Mouse (Mus musculus) hindbrain, postnatal 0 days (tissue): ENCODE results near the gene Actl11. TPM values are rescaled to one million over a fixed set of nuclear protein-coding genes. Genes with fewer than 3 reads are reported as not detected.

ENCODE experiments used
- ATAC-seq: fragments of 200-750 bp; cut with Nextera tagmentation; 2 replicates; pipeline ENCODE4 v1.8.0; 2017; ENCODE audit warnings: mild to moderate bottlenecking, moderate TSS enrichment, moderate library complexity
- DNase-seq: peaks from one replicate; pipeline ENCODE4 v3.0.0-alpha.2; 2015; ENCODE audit warnings: low spot score
- H3K27ac ChIP-seq: fragments of 300-500 bp; sonication (generic); 2 replicates; pipeline ENCODE4 v1.5.1; 2014; ENCODE audit warnings: mild to moderate bottlenecking
- H3K27me3 ChIP-seq: fragments of 300-500 bp; sonication (generic); 2 replicates; pipeline ENCODE4 v1.6.1; 2014; ENCODE audit warnings: low read length, mixed read lengths; ENCODE audit not compliant: insufficient read depth
- H3K36me3 ChIP-seq: fragments of 300-500 bp; sonication (generic); 2 replicates; pipeline ENCODE4 v1.6.1; 2014; ENCODE audit warnings: low read length, mixed read lengths; ENCODE audit not compliant: insufficient read depth
- H3K4me1 ChIP-seq: fragments of 300-500 bp; sonication (generic); 2 replicates; pipeline ENCODE4 v1.6.1; 2014; ENCODE audit warnings: antibody characterized with exemption, low read length, mixed read lengths; ENCODE audit not compliant: insufficient read depth
- H3K4me2 ChIP-seq: fragments of 300-500 bp; sonication (generic); 2 replicates; pipeline ENCODE4 v1.6.1; 2014; ENCODE audit warnings: low read depth, mild to moderate bottlenecking, low read length, moderate library complexity, mixed read lengths
- H3K4me3 ChIP-seq: fragments of 300-500 bp; sonication (generic); 2 replicates; pipeline ENCODE4 v1.5.1; 2014; ENCODE audit warnings: low read length
- H3K9ac ChIP-seq: fragments of 300-500 bp; sonication (generic); replicated peaks from 2 replicates; pipeline ENCODE4 v1.6.1; 2014; ENCODE audit warnings: mild to moderate bottlenecking, low read length, moderate library complexity, mixed read lengths
- H3K9me3 ChIP-seq: fragments of 300-500 bp; sonication (generic); 2 replicates; pipeline ENCODE4 v1.6.1; 2016; ENCODE audit warnings: low read length, mixed read lengths
- CTCF ChIP-seq: IDR thresholded peaks from 2 replicates; pipeline ENCODE4 v1.5.1; 2016; ENCODE audit warnings: antibody characterized with exemption, control low read depth, low read depth
- WGBS: fragments of 180-500 bp; shearing (Covaris S2); extraction: QIAGEN DNeasy Blood & Tissue Kit; methylation state at CpG from one replicate; pipeline ENCODE4 v1.1.7; 2014; 5-methylcytosine and 5-hydroxymethylcytosine counted together
- polyA plus RNA-seq: library from polyadenylated mRNA; unstranded; fragments of >200 nt; fragmentation: Nextera tagmentation; extraction: Ambion mirVana; gene quantifications from 2 replicates; pipeline ENCODE4 v1.2.1, GENCODE M21; 2015
- total RNA-seq: library from RNA; depleted of rRNA; stranded (reverse); fragments of >200 nt; gene quantifications from 2 replicates; pipeline ENCODE4 v1.2.3, GENCODE M21; 2014; rRNA removed

The Actl11 gene
- total RNA-seq (not detected in 2 replicates), polyA plus RNA-seq (not detected in 2 replicates)

DNA sequence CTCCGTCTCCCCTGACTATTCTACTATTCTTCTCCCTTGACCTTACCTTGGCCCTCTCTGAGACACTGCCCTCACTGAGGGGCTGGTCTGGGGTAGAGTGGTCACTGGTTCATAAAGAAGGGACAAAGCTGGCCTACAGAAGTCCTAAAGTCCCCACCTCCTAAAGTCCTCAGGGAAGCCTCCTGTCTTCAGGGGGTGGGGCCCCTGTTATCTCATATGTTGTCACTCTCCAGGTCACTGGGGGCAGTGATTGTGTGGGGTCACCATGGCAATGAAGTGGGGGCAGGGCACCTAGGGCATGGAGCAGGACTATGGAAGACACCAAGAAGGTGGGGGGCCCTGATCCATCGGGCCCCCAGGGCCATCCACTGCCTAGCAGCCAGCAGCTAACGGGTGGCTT, at the start of gene Actl11:
Gene Actl11 (plus strand): TSS at position 301 of the 400 bp plus-strand sequence.
- Histone ChIP-seq H3K27ac (no peak within 1 kb of the TSS), H3K4me3 (no peak within 1 kb of the TSS), H3K4me2 (no peak within 1 kb of the TSS), H3K4me1 (peaks cover 14% of the 10 kb centered on the region; the same call in 1 of the 2 replicates), H3K9me3 (no peaks in the 10 kb centered on the region), H3K27me3 (no peaks in the 10 kb centered on the region), H3K36me3 (no peaks in the 10 kb centered on the region), H3K9ac (no peak within 1 kb of the TSS)
- DNase-seq, result no peak
- 78% methylated on average over 3 of the region's 3 CpGs for WGBS
- 0 out of 2 replicates have a peak, but pooled peaks have one; percentile 4 for ATAC-seq
- no peak for TF ChIP-seq CTCF

- 74% methylated on average over 4 of the region's 4 CpGs for WGBS
- TF ChIP-seq CTCF, result no peak
- Histone ChIP-seq H3K4me2 (no peak overlapping the region), H3K9ac (no peak overlapping the region), H3K27me3 (no peaks in the 10 kb centered on the region), H3K4me1 (no peaks in the 10 kb centered on the region), H3K36me3 (no peaks in the 10 kb centered on the region), H3K9me3 (no peaks in the 10 kb centered on the region), H3K4me3 (no peak overlapping the region), H3K27ac (no peak overlapping the region)
- ATAC-seq (no peak), DNase-seq (no peak)
These were observed 47.9 kb upstream of the Actl11 start for GRCm38 (mm10) chr9:107880411-107880810.

DNA sequence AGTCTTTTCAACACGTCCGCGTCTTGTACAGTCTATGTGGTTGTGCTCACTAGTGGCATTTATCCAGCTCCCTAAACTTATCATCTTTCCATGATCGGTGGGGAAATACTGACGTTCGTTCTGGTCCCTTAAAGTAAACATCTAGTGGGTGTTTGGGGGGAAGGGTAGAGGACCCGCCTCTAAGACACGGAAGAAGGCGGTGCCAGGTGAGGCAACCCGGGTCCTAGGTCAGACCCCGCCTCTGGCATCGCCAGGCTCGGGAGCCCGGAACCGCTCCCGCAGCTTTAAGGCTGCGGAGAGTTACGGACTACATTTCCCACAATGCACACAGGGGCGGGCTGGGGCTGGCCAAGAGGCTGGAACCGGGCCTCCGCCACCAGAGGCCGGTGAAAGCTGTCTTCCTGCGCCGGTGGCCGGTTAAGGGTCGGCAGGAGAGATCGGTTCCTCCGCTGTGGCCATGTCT, 40.4 kb upstream of the Actl11 start, which contains the start of gene Mon1a:
Gene Mon1a (plus strand): TSS at position 348 of the 463 bp plus-strand sequence.
- WGBS, result under 1% methylated on average over 28 of the region's 28 CpGs
- no peaks in the 10 kb centered on the region for H3K27me3 ChIP-seq
- peak; percentile 95 for ATAC-seq
- peak within 1 kb of the TSS; percentile 81 for H3K4me2 ChIP-seq
- no peaks in the 10 kb centered on the region; the same call in 1 of the 2 replicates for H3K4me1 ChIP-seq
- peak within 1 kb of the TSS; percentile 82 for H3K4me3 ChIP-seq
- DNase-seq, result peak; percentile 89
- no peaks in the 10 kb centered on the region for H3K9me3 ChIP-seq
- peak within 1 kb of the TSS; percentile 70 for H3K9ac ChIP-seq
- H3K36me3 ChIP-seq, result no peaks in the 10 kb centered on the region
- peak within 1 kb of the TSS; percentile 79 for H3K27ac ChIP-seq
- TF ChIP-seq CTCF, result no peak

- ATAC-seq, result peak; percentile 87
- no peaks in the 10 kb centered on the region; the same call in 1 of the 2 replicates for H3K4me1 ChIP-seq
- WGBS, result under 1% methylated on average over 18 of the region's 18 CpGs
- peak overlapping the region; percentile 79 for H3K27ac ChIP-seq
- no peaks in the 10 kb centered on the region for H3K9me3 ChIP-seq
- H3K4me2 ChIP-seq, result peak overlapping the region; percentile 81
- H3K9ac ChIP-seq, result peak overlapping the region; percentile 70
- no peaks in the 10 kb centered on the region for H3K36me3 ChIP-seq
- H3K27me3 ChIP-seq, result no peaks in the 10 kb centered on the region
- H3K4me3 ChIP-seq, result peak overlapping the region; percentile 82
- no peak; the same call in 1 of the 2 replicates for TF ChIP-seq CTCF
- peak; percentile 68 for DNase-seq
These were observed 39.9 kb upstream of the Actl11 start for GRCm38 (mm10) chr9:107888267-107888850.

DNA sequence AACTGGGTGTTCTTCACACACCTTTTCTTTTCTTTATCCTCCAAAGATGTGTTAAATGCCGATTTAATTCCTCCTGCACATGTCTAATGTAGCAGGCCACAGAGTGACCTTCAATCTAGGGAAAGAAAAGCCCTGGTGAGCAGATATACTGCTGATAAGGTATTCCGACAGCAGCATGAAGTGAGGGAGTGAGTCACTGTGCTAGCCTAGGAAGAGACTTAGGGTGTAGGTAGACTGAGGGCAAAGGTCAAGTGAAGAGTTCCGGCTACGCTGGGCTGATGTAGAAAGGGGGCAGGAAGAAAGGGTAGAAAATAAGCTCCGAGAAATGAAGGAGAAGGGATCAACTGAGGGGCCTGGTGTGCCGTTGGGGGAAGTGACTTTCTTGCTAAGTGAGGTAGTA, 38.0 kb upstream of the Actl11 start:
- no peak overlapping the region for H3K27ac ChIP-seq
- no peak for ATAC-seq
- 86% methylated on average over 6 of the region's 6 CpGs for WGBS
- no peak overlapping the region for H3K9ac ChIP-seq
- no peak overlapping the region for H3K4me3 ChIP-seq
- TF ChIP-seq CTCF, result no peak
- no peak overlapping the region for H3K4me2 ChIP-seq
- no peaks in the 10 kb centered on the region for H3K9me3 ChIP-seq
- no peaks in the 10 kb centered on the region; the same call in 1 of the 2 replicates for H3K4me1 ChIP-seq
- H3K36me3 ChIP-seq, result no peaks in the 10 kb centered on the region
- no peak for DNase-seq
- H3K27me3 ChIP-seq, result no peaks in the 10 kb centered on the region

DNA sequence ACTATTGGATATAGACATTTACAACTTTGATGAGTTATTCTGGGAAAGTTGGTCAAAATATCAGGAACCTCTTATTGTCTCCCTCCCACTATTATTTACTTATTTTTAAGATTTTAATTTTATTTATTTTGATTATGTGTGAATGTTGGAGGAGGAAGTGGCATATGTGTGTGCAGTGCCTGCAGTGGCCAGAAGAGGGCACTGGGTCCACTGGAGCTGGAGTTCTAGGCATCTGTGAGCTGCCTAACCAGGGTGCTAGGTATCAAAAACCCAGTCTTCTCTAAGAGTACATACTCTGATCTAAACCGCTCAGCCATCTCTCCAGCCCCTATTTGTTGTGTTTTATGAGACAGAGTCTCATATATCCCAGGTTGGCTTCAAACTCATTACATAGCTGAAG, 37.2 kb upstream of the Actl11 start:
- DNase-seq (no peak), ATAC-seq (no peak)
- H3K4me3 ChIP-seq, result no peak overlapping the region
- H3K4me1 ChIP-seq, result no peaks in the 10 kb centered on the region; the same call in 1 of the 2 replicates
- H3K36me3 ChIP-seq, result no peaks in the 10 kb centered on the region
- no peak overlapping the region for H3K9ac ChIP-seq
- TF ChIP-seq CTCF, result peak; percentile 59
- H3K27me3 ChIP-seq, result no peaks in the 10 kb centered on the region
- no peaks in the 10 kb centered on the region for H3K9me3 ChIP-seq
- whole genome bisulfite sequencing, result 94% methylated on average over 1 of the region's 1 CpGs
- no peak overlapping the region for H3K27ac ChIP-seq
- H3K4me2 ChIP-seq, result no peak overlapping the region

DNA sequence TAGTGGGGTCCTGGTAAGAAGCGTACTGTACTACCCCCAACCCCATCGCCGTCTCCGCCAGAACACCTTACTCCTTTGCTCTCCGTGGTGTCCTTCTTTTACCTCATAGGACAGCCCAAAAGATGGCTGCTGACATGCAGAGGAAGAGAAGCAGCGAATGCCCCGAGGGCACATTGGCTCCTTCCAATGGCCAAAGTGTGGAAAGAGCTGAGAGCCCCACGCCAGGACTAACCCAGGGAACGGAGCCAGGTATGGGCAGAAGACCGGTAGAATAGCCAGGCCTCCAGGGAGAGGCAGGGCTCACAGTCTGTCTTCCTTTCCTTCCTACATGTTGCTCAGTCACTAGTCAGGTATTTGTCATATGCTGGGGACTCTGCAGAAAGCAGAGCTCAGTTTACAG, 29.7 kb upstream of the Actl11 start:
- no peak overlapping the region for H3K9ac ChIP-seq
- no peaks in the 10 kb centered on the region for H3K27me3 ChIP-seq
- H3K9me3 ChIP-seq, result no peaks in the 10 kb centered on the region
- no peak overlapping the region for H3K4me2 ChIP-seq
- H3K36me3 ChIP-seq, result no peaks in the 10 kb centered on the region; the same call in 1 of the 2 replicates
- H3K4me1 ChIP-seq, result no peaks in the 10 kb centered on the region
- no peak for TF ChIP-seq CTCF
- H3K4me3 ChIP-seq, result no peak overlapping the region
- no peak overlapping the region for H3K27ac ChIP-seq
- DNase-seq (no peak), ATAC-seq (no peak)
- 86% methylated on average over 10 of the region's 10 CpGs for WGBS
